Mouse (Mus musculus) kidney, postnatal 4 days (tissue): Measurements from ENCODE around the gene Aldh3a1.
"Not testable (repeated sequence)": the region's sequence is repeated elsewhere in the genome, so short reads cannot be mapped to it uniquely, and the experiment has no call there.

Experiments
- DNase-seq, 2 experiments: peaks; one replicate each; pipeline ENCODE4 v3.0.0; 2021; ENCODE audit warnings: mixed read lengths in 2 of 2

Aldh3a1 gene

GRCm38 (mm10) chr11:61207487-61208246, at the start of gene Aldh3a1:
Aldh3a1 (plus strand) TSS chr11:61207537.
- no peak for DNase-seq

GRCm38 (mm10) chr11:61158141-61158540, 49.2 kb upstream of the Aldh3a1 start:
- DNase-seq: no peak

GRCm38 (mm10) chr11:61159796-61160732, 47.3 kb upstream of the Aldh3a1 start:
- no peak for DNase-seq

GRCm38 (mm10) chr11:61161121-61161520, 46.2 kb upstream of the Aldh3a1 start:
- no peak for DNase-seq

GRCm38 (mm10) chr11:61162776-61163175, 44.6 kb upstream of the Aldh3a1 start:
- no peak for DNase-seq

- no peak for DNase-seq
Measured at GRCm38 (mm10) chr11:61163341-61163740, 44.0 kb upstream of the Aldh3a1 start.

- DNase-seq: no peak
Measured at GRCm38 (mm10) chr11:61164366-61164765, 43.0 kb upstream of the Aldh3a1 start.

GRCm38 (mm10) chr11:61164881-61165280, 42.5 kb upstream of the Aldh3a1 start:
- DNase-seq: no peak

GRCm38 (mm10) chr11:61170184-61170583, 37.2 kb upstream of the Aldh3a1 start:
- no peak for DNase-seq

- DNase-seq: peak in 1 of 2 experiments; percentile 21
Measured at GRCm38 (mm10) chr11:61173477-61173876, 33.9 kb upstream of the Aldh3a1 start.

GRCm38 (mm10) chr11:61174291-61174820, 33.0 kb upstream of the Aldh3a1 start:
- DNase-seq: peak; percentile 76 to 84

GRCm38 (mm10) chr11:61174821-61175658, 32.3 kb upstream of the Aldh3a1 start, which contains the start of gene Usp22:
Usp22 (minus strand) TSS chr11:61175055.
- peak; percentile 99 to 100 for DNase-seq

- no peak for DNase-seq
Measured at GRCm38 (mm10) chr11:61175778-61176177, 31.6 kb upstream of the Aldh3a1 start.

- no peak for DNase-seq
Measured at GRCm38 (mm10) chr11:61176321-61176720, 31.0 kb upstream of the Aldh3a1 start.

GRCm38 (mm10) chr11:61180361-61180760, 27.0 kb upstream of the Aldh3a1 start:
- DNase-seq: no peak

- no peak for DNase-seq
Measured at GRCm38 (mm10) chr11:61181624-61182023, 25.7 kb upstream of the Aldh3a1 start.

GRCm38 (mm10) chr11:61183820-61184219, 23.5 kb upstream of the Aldh3a1 start:
- DNase-seq: no peak

- DNase-seq: no peak
Measured at GRCm38 (mm10) chr11:61190776-61191175, 16.6 kb upstream of the Aldh3a1 start.

- DNase-seq: not testable (repeated sequence)
Measured at GRCm38 (mm10) chr11:61192123-61192522, 15.2 kb upstream of the Aldh3a1 start.

- DNase-seq: no peak
Measured at GRCm38 (mm10) chr11:61192779-61193178, 14.6 kb upstream of the Aldh3a1 start.

- DNase-seq: peak; percentile 92
Measured at GRCm38 (mm10) chr11:61193392-61193791, 13.9 kb upstream of the Aldh3a1 start.

- no peak for DNase-seq
Measured at GRCm38 (mm10) chr11:61196616-61197353, 10.6 kb upstream of the Aldh3a1 start.
